10 mouse cellular contexts compared by ENCODE assay signal in genomic region chr1:165834633-165834975, GRCm38 (mm10). TPM values are rescaled to one million over a fixed set of nuclear protein-coding genes. Genes with fewer than 3 reads are reported as not detected.
DNase-seq lines count a peak whose midpoint lies in the region; ATAC-seq and TF ChIP-seq lines count a peak whose summit lies in the region.
"Had no signal": no experiment of that assay in that cellular context is flagged by ENCODE, and none has a peak within 500 bp of the region (broad histone marks: within the 10 kb centered on the region; RNA-seq: fewer than 3 reads in every experiment).

No protein-coding gene starts in this region.

- H3K4me3 ChIP-seq in heart, adult 2 months, result no peak overlapping the region
- H3K4me3 ChIP-seq in embryonic facial prominence, embryonic 14.5 days (ENCODE audit: low read depth, low read length), result peak overlapping the region; percentile 9; the same call in 1 of the 2 replicates
- H3K4me3 ChIP-seq in intestine, embryonic 16.5 days (ENCODE audit: low read length), result 0 out of 2 replicates have a peak overlapping the region, but pooled peaks have one; percentile 6
- no peak overlapping the region for H3K4me3 ChIP-seq in myocyte

- no peaks in the 10 kb centered on the region for H3K27me3 ChIP-seq in heart, adult 2 months (ENCODE audit: control insufficient read depth, insufficient read depth, low read length)
- peaks cover 8% of the 10 kb centered on the region; the same call in 1 of the 2 replicates for H3K27me3 ChIP-seq in embryonic facial prominence, embryonic 14.5 days (replicated peaks; ENCODE audit: control insufficient read depth, insufficient read depth, low read length)
- peaks cover under 1% of the 10 kb centered on the region; the same call in 1 of the 2 replicates for H3K27me3 ChIP-seq in intestine, embryonic 16.5 days (replicated peaks; ENCODE audit: control insufficient read depth, insufficient read depth, low read length)
- H3K27me3 ChIP-seq in myocyte (ENCODE audit: control insufficient read depth, insufficient read depth, insufficient read length), result no peaks in the 10 kb centered on the region

- H3K9me3 ChIP-seq in embryonic facial prominence, embryonic 14.5 days (ENCODE audit: control insufficient read depth, low read length), result no peaks in the 10 kb centered on the region
- no peaks in the 10 kb centered on the region for H3K9me3 ChIP-seq in intestine, embryonic 16.5 days (ENCODE audit: control insufficient read depth, low read length)

- no peak for ATAC-seq in embryonic facial prominence, embryonic 14.5 days (ENCODE audit: low read depth)
- ATAC-seq in intestine, embryonic 16.5 days, result no peak
- ATAC-seq in erythroblast, adult 5-6 weeks (replicated peaks; ENCODE audit: low FRiP score, poor library complexity, severe bottlenecking), result no peak

- peaks cover 3% of the 10 kb centered on the region; the same call in 1 of the 2 replicates for H3K36me3 ChIP-seq in heart, adult 2 months (ENCODE audit: control insufficient read depth, insufficient read depth, low read length)
- H3K36me3 ChIP-seq in embryonic facial prominence, embryonic 14.5 days (ENCODE audit: control insufficient read depth, insufficient read depth, low read length), result no peaks in the 10 kb centered on the region
- no peaks in the 10 kb centered on the region for H3K36me3 ChIP-seq in intestine, embryonic 16.5 days (ENCODE audit: control insufficient read depth, insufficient read depth, low read length)
- H3K36me3 ChIP-seq in myocyte (ENCODE audit: control insufficient read depth, insufficient read depth), result no peaks in the 10 kb centered on the region

- peak overlapping the region; percentile 1; the same call in 1 of the 2 replicates for H3K27ac ChIP-seq in heart, adult 2 months
- no peak overlapping the region for H3K27ac ChIP-seq in embryonic facial prominence, embryonic 14.5 days (replicated peaks; ENCODE audit: low read depth, low read length)
- H3K27ac ChIP-seq in intestine, embryonic 16.5 days (ENCODE audit: low read length), result no peak overlapping the region
- H3K27ac ChIP-seq: macrophage had no signal

- DNase-seq in heart, adult 2 months, result no peak
- no peak for DNase-seq in heart, postnatal 10 days
- DNase-seq in embryonic facial prominence, embryonic 14.5 days (ENCODE audit: low spot score), result peak; percentile 33
- DNase-seq in cerebellum, postnatal 25 days, result no peak
- DNase-seq in urinary bladder, postnatal 25 days (ENCODE audit: low spot score), result no peak
- DNase-seq: kidney, postnatal 36 days had no signal

- no peak for TF ChIP-seq EP300 in heart, adult 2 months (IDR thresholded peaks at IDR 0.05; ENCODE audit: insufficient read depth, low read depth, low read length)

- no peaks in the 10 kb centered on the region for H3K79me2 ChIP-seq in heart, adult 2 months (replicated peaks; ENCODE audit: control insufficient read depth, insufficient read depth, low read length)
- H3K79me2 ChIP-seq in myocyte (ENCODE audit: control insufficient read depth, insufficient read depth), result no peaks in the 10 kb centered on the region

- H3K4me1 ChIP-seq in heart, adult 2 months (ENCODE audit: control insufficient read depth, insufficient read depth, low read length), result peaks cover 11% of the 10 kb centered on the region
- peaks cover 26% of the 10 kb centered on the region for H3K4me1 ChIP-seq in embryonic facial prominence, embryonic 14.5 days (ENCODE audit: control insufficient read depth, insufficient read depth, low read length)
- peaks cover 25% of the 10 kb centered on the region; the same call in 1 of the 2 replicates for H3K4me1 ChIP-seq in intestine, embryonic 16.5 days (ENCODE audit: control insufficient read depth, insufficient read depth, low read length)

- TF ChIP-seq POLR2A in heart, adult 2 months (IDR thresholded peaks at IDR 0.05; ENCODE audit: insufficient read depth, low read depth, low read length), result no peak
- no peak for TF ChIP-seq POLR2A in myocyte (IDR thresholded peaks at IDR 0.05; ENCODE audit: insufficient read length, low read depth)

- TF ChIP-seq CTCF in heart, adult 2 months (IDR thresholded peaks at IDR 0.05), result no peak

- peak overlapping the region; percentile 46 for H3K4me2 ChIP-seq in embryonic facial prominence, embryonic 14.5 days (ENCODE audit: low read depth, low read length)
- peak overlapping the region; percentile 32 for H3K4me2 ChIP-seq in intestine, embryonic 16.5 days (ENCODE audit: low read depth, low read length)
- H3K4me2 ChIP-seq in myocyte (ENCODE audit: low read depth), result peak overlapping the region; percentile 48

- 66% methylated on average over 12 of the region's 12 CpGs for WGBS in heart, adult 2 months
- WGBS in embryonic facial prominence, embryonic 14.5 days, result 22% methylated on average over 12 of the region's 12 CpGs
- WGBS in intestine, embryonic 16.5 days, result 26% methylated on average over 12 of the region's 12 CpGs

- intact Hi-C loops in heart, adult 2 months (cut with DNase I), result no loop called here
- intact Hi-C loops in heart, postnatal 10 days (cut with DNase I), result no loop called here

- H3K9ac ChIP-seq in heart, adult 2 months (ENCODE audit: low read depth, low read length), result no peak overlapping the region
- H3K9ac ChIP-seq in embryonic facial prominence, embryonic 14.5 days (ENCODE audit: low read depth, low read length), result no peak overlapping the region
- no peak overlapping the region for H3K9ac ChIP-seq in intestine, embryonic 16.5 days (ENCODE audit: low read depth, low read length)

- H3ac ChIP-seq in myocyte (ENCODE audit: control insufficient read depth, insufficient read length), result no peak overlapping the region

TF ChIP-seq in myocyte, 11 proteins besides CTCF, POLR2A, EP300 and RAD21:
- no peak for TF ChIP-seq REST (IDR thresholded peaks at IDR 0.05; ENCODE audit: insufficient read depth, insufficient read length)
- TF ChIP-seq TCF3 (IDR thresholded peaks at IDR 0.05; ENCODE audit: insufficient read length, low read depth), result no peak
TF ChIP-seq in myocyte: peak in this region for 0.

RNA-seq across cellular contexts. Expression of gene Cd247, which starts 46.1 kb away (rescaled TPM):
- total RNA-seq in heart, adult 2 months (2021), result under 1 TPM; 0.52 to 0.76 TPM
- polyA plus RNA-seq in heart, adult 2 months (2012; rRNA removed), result 2.4 and 3.0 TPM in 2 replicates
- 1 to 10 TPM; 1.7 TPM for total RNA-seq in heart, postnatal 10 days (2021)
- 0.42 and 0.94 TPM in 2 replicates for polyA plus RNA-seq in embryonic facial prominence, embryonic 14.5 days (2014; fragmentation: Nextera tagmentation; extraction: Ambion mirVana)
- 0.21 and 0.51 TPM in 2 replicates for polyA plus RNA-seq in intestine, embryonic 16.5 days (2015; fragmentation: Nextera tagmentation; extraction: Ambion mirVana)
- polyA plus RNA-seq in myocyte (2012; fragmentation: generic; extraction: Trizol), result not detected
- total RNA-seq in erythroblast, adult 5-6 weeks (2015; ENCODE audit: low replicate concordance), result 1.0 TPM in 1 of 2 replicates, not detected in the other
- total RNA-seq in erythroblast, adult 5-6 weeks (2017; ENCODE audit: low replicate concordance), result 0.68 and 4.2 TPM in 2 replicates

Comparison
In these comparisons a context has a peak if more than half of its experiments do, and no peak if none do; other contexts are left out.
1. H3K4me3 ChIP-seq: peak in embryonic facial prominence, embryonic 14.5 days (single experiment) and intestine, embryonic 16.5 days (single experiment); none in heart, adult 2 months (single experiment) and myocyte (single experiment).
2. Peak in every context shown above with its lines, with median percentiles within 50 percentile points of each other: H3K4me2 ChIP-seq.